Mouse (Mus musculus) heart, adult 2 months (tissue): ENCODE measurements at regions not wholly inside any gene's neighbourhood (a gene's known extent, or its start where the extent isn't known, plus 50 kb on each side); places are given as distances from the start of the nearest gene placed in this dataset.

ENCODE experiments used
- CTCF ChIP-seq: fragments of 200-600 bp; IDR thresholded peaks from 2 replicates; pipeline ENCODE4 v1.8.1; 2022; ENCODE audit warnings: antibody characterized with exemption, mild to moderate bottlenecking, moderate library complexity
- EP300 ChIP-seq: fragments of 200-500 bp; IDR thresholded peaks from 2 replicates; pipeline ENCODE4 v1.6.1; 2011; ENCODE audit warnings: low read depth, low read length, control low read depth; ENCODE audit not compliant: insufficient read depth

- TF ChIP-seq CTCF: no peak
- TF ChIP-seq EP300: no peak
Observed at GRCm38 (mm10) chr4:140372586-140373325, 126.2 kb upstream of the Igsf21 start.
